ENCODE assay signal across 19 mouse cellular contexts in the genomic region with DNA sequence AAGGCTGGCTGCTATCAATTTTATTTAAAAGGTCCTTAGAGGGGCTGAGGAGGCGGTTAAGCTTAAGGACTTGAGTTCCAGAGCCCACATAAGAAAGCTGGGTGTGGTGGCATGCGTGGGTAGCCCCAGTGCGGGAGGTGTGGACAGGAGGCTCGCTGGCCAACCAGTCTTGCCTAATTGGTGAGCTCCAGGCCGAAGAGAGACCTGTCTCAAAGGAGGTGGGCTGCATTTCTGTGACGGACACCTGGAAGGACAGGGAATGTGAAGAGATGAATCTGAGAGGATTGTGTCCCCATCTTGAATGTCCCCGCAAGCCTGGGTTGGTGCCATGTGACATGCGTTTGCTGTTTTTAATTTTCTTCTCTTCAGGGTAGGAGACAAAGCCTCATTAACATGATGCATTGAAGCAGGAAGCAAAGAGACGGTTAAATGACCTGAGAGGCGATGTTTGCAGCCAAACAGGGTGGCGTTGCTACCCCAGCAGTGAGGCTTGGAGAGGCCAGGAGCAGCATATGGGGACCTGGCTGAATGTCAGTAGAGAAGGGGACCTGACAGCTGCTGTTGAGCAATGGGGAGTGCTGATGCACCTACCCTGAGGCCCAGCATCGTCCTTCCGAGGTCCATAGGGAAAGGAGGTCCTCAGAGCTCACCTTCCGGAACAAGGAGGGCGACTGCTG. TPM values are rescaled to one million over a fixed set of nuclear protein-coding genes. Genes with fewer than 3 reads are reported as not detected.
A peak's percentile ranks its signal among the peaks of the same experiment; 100 is the strongest.
DNase-seq lines count a peak whose midpoint lies in the region; ATAC-seq and TF ChIP-seq lines count a peak whose summit lies in the region.
"Had no signal": no experiment of that assay in that cellular context is flagged by ENCODE, and none has a peak within 500 bp of the region (broad histone marks: within the 10 kb centered on the region; RNA-seq: fewer than 3 reads in every experiment).

No protein-coding gene starts in this region.

- H3K4me1 ChIP-seq in lung, embryonic 14.5 days (ENCODE audit: insufficient read depth), result peaks cover 18% of the 10 kb centered on the region
- peaks cover 51% of the 10 kb centered on the region for H3K4me1 ChIP-seq in embryonic facial prominence, embryonic 13.5 days
- H3K4me1 ChIP-seq in limb, embryonic 15.5 days, result peaks cover 60% of the 10 kb centered on the region

- no peaks in the 10 kb centered on the region for H3K27me3 ChIP-seq in lung, embryonic 14.5 days (ENCODE audit: insufficient read depth, low read length)
- no peaks in the 10 kb centered on the region for H3K27me3 ChIP-seq in embryonic facial prominence, embryonic 13.5 days
- H3K27me3 ChIP-seq in limb, embryonic 15.5 days, result no peaks in the 10 kb centered on the region
- H3K27me3 ChIP-seq: heart, embryonic 12.5 days; midbrain, embryonic 15.5 days; neural tube, embryonic 12.5 days had no signal

- no peak overlapping the region for H3K9ac ChIP-seq in lung, embryonic 14.5 days
- H3K9ac ChIP-seq in embryonic facial prominence, embryonic 13.5 days, result peak overlapping the region; percentile 11; the same call in 1 of the 2 replicates
- H3K9ac ChIP-seq in limb, embryonic 15.5 days, result no peak overlapping the region
- H3K9ac ChIP-seq: forebrain, embryonic 12.5 days; heart, embryonic 12.5 days; liver, embryonic 14.5 days; midbrain, embryonic 15.5 days; neural tube, embryonic 12.5 days had no signal

- WGBS in lung, embryonic 14.5 days, result 66% methylated on average over 15 of the region's 15 CpGs
- WGBS in embryonic facial prominence, embryonic 13.5 days, result 73% methylated on average over 15 of the region's 15 CpGs
- 69% methylated on average over 15 of the region's 15 CpGs for WGBS in limb, embryonic 15.5 days

- no peaks in the 10 kb centered on the region for H3K9me3 ChIP-seq in lung, embryonic 14.5 days (ENCODE audit: low read depth, low read length)
- H3K9me3 ChIP-seq in embryonic facial prominence, embryonic 13.5 days, result no peaks in the 10 kb centered on the region
- no peaks in the 10 kb centered on the region for H3K9me3 ChIP-seq in limb, embryonic 15.5 days
- H3K9me3 ChIP-seq: forebrain, embryonic 12.5 days; midbrain, embryonic 15.5 days; neural tube, embryonic 12.5 days had no signal

- ATAC-seq in lung, embryonic 14.5 days (ENCODE audit: insufficient read depth), result no peak
- ATAC-seq in embryonic facial prominence, embryonic 13.5 days (ENCODE audit: insufficient number of reproducible peaks, insufficient read depth, low FRiP score, low TSS enrichment, low read depth), result no peak
- no peak for ATAC-seq in limb, embryonic 15.5 days (ENCODE audit: insufficient number of reproducible peaks, low FRiP score, low TSS enrichment, low read depth)
- ATAC-seq: midbrain, embryonic 15.5 days had no signal

- no peak for TF ChIP-seq CTCF in lung, embryonic 14.5 days (IDR thresholded peaks at IDR 0.05; ENCODE audit: low read depth)

- H3K27ac ChIP-seq in lung, embryonic 14.5 days (ENCODE audit: low read depth), result no peak overlapping the region
- H3K27ac ChIP-seq in embryonic facial prominence, embryonic 13.5 days, result peak overlapping the region; percentile 98
- H3K27ac ChIP-seq in limb, embryonic 15.5 days, result peak overlapping the region; percentile 97
- H3K27ac ChIP-seq: liver, embryonic 14.5 days; midbrain, embryonic 15.5 days; neural tube, embryonic 12.5 days had no signal

- H3K4me3 ChIP-seq in lung, embryonic 14.5 days (ENCODE audit: low read depth, low read length), result no peak overlapping the region
- H3K4me3 ChIP-seq in embryonic facial prominence, embryonic 13.5 days, result no peak overlapping the region
- no peak overlapping the region for H3K4me3 ChIP-seq in limb, embryonic 15.5 days
- H3K4me3 ChIP-seq: forebrain, embryonic 12.5 days; heart, embryonic 12.5 days; midbrain, embryonic 15.5 days; neural tube, embryonic 12.5 days had no signal

- DNase-seq in embryo, embryonic 10.5 days (ENCODE audit: low spot score), result peak; percentile 35
- DNase-seq in embryo, embryonic 11 days, result no peak
- DNase-seq in lung, embryonic 14.5 days, result peak; percentile 46
- no peak for DNase-seq in lung, postnatal 25 days (ENCODE audit: low spot score)
- DNase-seq in right cerebral cortex, postnatal 4 days, result no peak
- no peak for DNase-seq in adrenal gland, postnatal 14 days
- DNase-seq: adrenal gland, postnatal 25 days; cerebellum, adult 18-20 months; gastrocnemius, postnatal 10 days; kidney, adult 18-20 months; lung, postnatal 14 days; right cerebral cortex, adult 18-20 months had no signal

- no peak overlapping the region for H3K4me2 ChIP-seq in lung, embryonic 14.5 days
- H3K4me2 ChIP-seq in embryonic facial prominence, embryonic 13.5 days, result no peak overlapping the region
- no peak overlapping the region for H3K4me2 ChIP-seq in limb, embryonic 15.5 days
- H3K4me2 ChIP-seq: forebrain, embryonic 12.5 days; heart, embryonic 12.5 days; midbrain, embryonic 15.5 days; neural tube, embryonic 12.5 days had no signal

- no peaks in the 10 kb centered on the region for H3K36me3 ChIP-seq in lung, embryonic 14.5 days (ENCODE audit: insufficient read depth)
- H3K36me3 ChIP-seq in embryonic facial prominence, embryonic 13.5 days, result no peaks in the 10 kb centered on the region
- H3K36me3 ChIP-seq in limb, embryonic 15.5 days, result no peaks in the 10 kb centered on the region
- H3K36me3 ChIP-seq: forebrain, embryonic 12.5 days; heart, embryonic 12.5 days; midbrain, embryonic 15.5 days; neural tube, embryonic 12.5 days had no signal

RNA-seq across cellular contexts. Expression of a gene that starts 26.7 kb away (rescaled TPM):
- polyA plus RNA-seq in lung, embryonic 14.5 days (2014; fragmentation: Nextera tagmentation; extraction: Ambion mirVana), result 51.1 and 57.6 TPM in 2 replicates
- 127 and 143 TPM in 2 replicates for polyA plus RNA-seq in embryonic facial prominence, embryonic 13.5 days (2015; fragmentation: Nextera tagmentation; extraction: Ambion mirVana)
- 149 and 184 TPM in 2 replicates for polyA plus RNA-seq in limb, embryonic 15.5 days (2015; fragmentation: Nextera tagmentation; extraction: Ambion mirVana)
- total RNA-seq in adrenal gland, postnatal 14 days (2021), result 60.5 and 60.7 TPM in 2 replicates

Comparison
In these comparisons a context has a peak if more than half of its experiments do, and no peak if none do; other contexts are left out.
1. DNase-seq: peak in embryo, embryonic 10.5 days (single experiment) and lung, embryonic 14.5 days (single experiment); none in embryo, embryonic 11 days (single experiment), lung, postnatal 25 days (single experiment), right cerebral cortex, postnatal 4 days (single experiment) and adrenal gland, postnatal 14 days (single experiment).